Mouse (Mus musculus) embryonic fibroblast, embryonic 13.5 days (primary cell): ENCODE data around the gene Iqcc.

Experiments
- CTCF ChIP-seq: IDR thresholded peaks from 2 replicates; pipeline ENCODE4 v1.5.1; 2011; ENCODE audit warnings: mild to moderate bottlenecking, control low read depth, low read length, moderate library complexity, borderline replicate concordance; ENCODE audit not compliant: insufficient read depth
- POLR2A ChIP-seq: IDR thresholded peaks from 2 replicates; pipeline ENCODE4 v1.6.1; 2011; ENCODE audit warnings: low read depth, mild to moderate bottlenecking, control low read depth, low read length, moderate library complexity

- TF ChIP-seq POLR2A, result no peak
- no peak for TF ChIP-seq CTCF
These were observed 4.8 kb downstream of the Iqcc start, which contains the start of gene Dcdc2b for GRCm38 (mm10) chr4:129614093-129614492.
